ENCODE assay signal across 20 mouse cellular contexts in genomic region chr1:182271130-182271529, GRCm38 (mm10). TPM values are rescaled to one million over a fixed set of nuclear protein-coding genes. Genes with fewer than 3 reads are reported as not detected.
A peak's percentile ranks its signal among the peaks of the same experiment; 100 is the strongest.
DNase-seq lines count a peak whose midpoint lies in the region; ATAC-seq and TF ChIP-seq lines count a peak whose summit lies in the region.
"Had no signal": no experiment of that assay in that cellular context is flagged by ENCODE, and none has a peak within 500 bp of the region (broad histone marks: within the 10 kb centered on the region; RNA-seq: fewer than 3 reads in every experiment).

No protein-coding gene starts in this region.

- peak overlapping the region; percentile 51 for H3K27ac ChIP-seq in kidney, adult 2 months (ENCODE audit: insufficient read depth, low read depth, low read length)
- no peak overlapping the region for H3K27ac ChIP-seq in forebrain, embryonic 15.5 days (replicated peaks)
- H3K27ac ChIP-seq: hindbrain, embryonic 10.5 days; stomach, postnatal 0 days had no signal

- no peaks in the 10 kb centered on the region for H3K27me3 ChIP-seq in kidney, adult 2 months (replicated peaks; ENCODE audit: control insufficient read depth, insufficient read depth, low read length)
- H3K27me3 ChIP-seq in E14TG2a.4 (ENCODE audit: insufficient read depth, low read length): no peaks in the 10 kb centered on the region
- no peaks in the 10 kb centered on the region for H3K27me3 ChIP-seq in forebrain, embryonic 15.5 days

- H3K4me3 ChIP-seq in kidney, adult 2 months (ENCODE audit: insufficient read depth, low read depth, low read length): no peak overlapping the region
- H3K4me3 ChIP-seq in E14TG2a.4 (replicated peaks; ENCODE audit: low read length): peak overlapping the region; percentile 70
- no peak overlapping the region for H3K4me3 ChIP-seq in forebrain, embryonic 15.5 days
- H3K4me3 ChIP-seq: hindbrain, embryonic 10.5 days had no signal

- H3K4me2 ChIP-seq in forebrain, embryonic 15.5 days (replicated peaks): no peak overlapping the region
- H3K4me2 ChIP-seq: lung, embryonic 14.5 days; midbrain, embryonic 11.5 days had no signal

- no peak overlapping the region for H3K9ac ChIP-seq in forebrain, embryonic 15.5 days (replicated peaks)
- H3K9ac ChIP-seq: forebrain, postnatal 0 days; lung, embryonic 14.5 days had no signal

- no peaks in the 10 kb centered on the region for H3K9me3 ChIP-seq in E14TG2a.4 (ENCODE audit: low read length)
- H3K9me3 ChIP-seq in forebrain, embryonic 15.5 days: no peaks in the 10 kb centered on the region
- H3K9me3 ChIP-seq: hindbrain, embryonic 10.5 days had no signal

- DNase-seq in kidney, adult 2 months: peak; percentile 94
- DNase-seq in kidney, postnatal 4 days: no peak
- peak; percentile 91 for DNase-seq in ZHBTc4 (ENCODE audit: low read depth, low spot score)
- DNase-seq in kidney, postnatal 36 days: peak; percentile 70 to 91
- no peak for DNase-seq in cerebellum, adult 11 months
- DNase-seq: cerebellum, adult 11-12 months; cerebellum, postnatal 14 days; forebrain, postnatal 0 days; gastrocnemius, postnatal 36 days; layer of hippocampus, postnatal 36 days; liver; lung, embryonic 14.5 days; lung, postnatal 36 days; thymus, postnatal 25 days had no signal

- 55% methylated on average over 5 of the region's 5 CpGs for WGBS in kidney, adult 2 months
- 77% methylated on average over 5 of the region's 5 CpGs for WGBS in forebrain, embryonic 15.5 days

- TF ChIP-seq CTCF in kidney, adult 2 months (conservative IDR thresholded peaks at IDR 0.05; ENCODE audit: insufficient read depth, insufficient read length, low read depth, low read length): no peak
- no peak for TF ChIP-seq CTCF in E14TG2a.4 (conservative IDR thresholded peaks at IDR 0.05; ENCODE audit: low read length)

- H3K36me3 ChIP-seq in kidney, adult 2 months (ENCODE audit: control insufficient read depth, insufficient read depth, low read length): no peaks in the 10 kb centered on the region
- peaks cover 39% of the 10 kb centered on the region for H3K36me3 ChIP-seq in E14TG2a.4 (ENCODE audit: insufficient read depth, low read length)
- peaks cover 18% of the 10 kb centered on the region; the same call in 1 of the 2 replicates for H3K36me3 ChIP-seq in forebrain, embryonic 15.5 days

- ATAC-seq in forebrain, embryonic 15.5 days (replicated peaks): no peak
- ATAC-seq: activated CD4-positive, CD25-positive, alpha-beta regulatory T cell, adult 4 months; forebrain, postnatal 0 days had no signal

- H3K4me1 ChIP-seq in kidney, adult 2 months (ENCODE audit: control insufficient read depth, insufficient read depth, low read length): peaks cover 31% of the 10 kb centered on the region
- peaks cover 71% of the 10 kb centered on the region for H3K4me1 ChIP-seq in E14TG2a.4 (replicated peaks; ENCODE audit: low read depth, low read length)
- H3K4me1 ChIP-seq in forebrain, embryonic 15.5 days: peaks cover 10% of the 10 kb centered on the region; the same call in 1 of the 2 replicates
- H3K4me1 ChIP-seq: hindbrain, embryonic 10.5 days had no signal

- no peak for TF ChIP-seq POLR2A in kidney, adult 2 months (IDR thresholded peaks at IDR 0.05; ENCODE audit: low read depth, low read length)

RNA-seq across cellular contexts. Expression of gene Degs1, which starts 11.5 kb away (rescaled TPM):
- polyA plus RNA-seq in kidney, adult 2 months (2012; rRNA removed): 137 and 158 TPM in 2 replicates
- polyA plus RNA-seq in forebrain, embryonic 15.5 days (2015; fragmentation: Nextera tagmentation; extraction: Ambion mirVana): 57.7 and 59.5 TPM in 2 replicates

Comparison
In these comparisons a context has a peak if more than half of its experiments do, and no peak if none do; other contexts are left out.
1. DNase-seq: peak in kidney, adult 2 months (single experiment), ZHBTc4 (single experiment) and kidney, postnatal 36 days (2 of 2); none in kidney, postnatal 4 days (0 of 2) and cerebellum, adult 11 months (single experiment).